Mouse (Mus musculus) lung, adult 10 weeks (tissue): ENCODE measurements around the gene Magea10. TPM values are rescaled to one million over a fixed set of nuclear protein-coding genes. Genes with fewer than 3 reads are reported as not detected.

Experiments
- polyA plus RNA-seq: library from polyadenylated mRNA; stranded (reverse); fragments of 350-450 nt; fragmentation: Illumina TruSeq; extraction: RNeasy Lipid Tissue Mini Kit (QIAGEN cat#74804); gene quantifications from one replicate; pipeline ENCODE4 v1.2.3, GENCODE M21; 2014; ENCODE audit warnings: low read depth, low replicate concordance; ENCODE audit not compliant: insufficient read depth

Magea10 gene
- not detected for polyA plus RNA-seq

DNA sequence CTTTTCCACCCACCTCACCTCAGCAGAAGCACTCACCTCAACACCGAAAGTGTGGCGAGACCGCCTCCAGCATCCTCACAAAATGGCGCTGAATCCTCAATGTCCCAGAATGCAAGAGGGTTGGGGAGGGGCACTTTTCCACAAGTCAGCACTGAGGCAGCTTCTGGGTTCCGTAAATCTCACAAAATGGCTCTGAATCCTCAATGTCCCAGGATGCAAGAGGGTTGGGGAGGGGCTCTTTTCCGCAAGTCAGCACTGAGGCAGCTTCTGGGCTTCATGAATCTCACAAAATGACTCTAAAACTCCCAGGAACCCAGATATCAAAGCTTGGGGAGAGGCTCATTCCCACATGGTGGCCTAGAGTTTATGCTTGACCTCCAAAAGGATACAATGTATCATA, at the start of gene Magea10:
Magea10 (minus strand) TSS at position 101 of the 400 bp plus-strand sequence.

Other genes starting within 250 kb of the Magea10 start
- gene Magea4, start 164.8 kb downstream of the Magea10 start, polyA plus RNA-seq, result not detected
- gene Gabre, start 112.1 kb downstream of the Magea10 start, polyA plus RNA-seq, result 0.87 TPM